Mouse (Mus musculus): ENCODE results near the gene Rpl9-ps6. TPM values are rescaled to one million over a fixed set of nuclear protein-coding genes. Genes with fewer than 3 reads are reported as not detected.

The Rpl9-ps6 gene
- polyA plus RNA-seq, 1 experiment from 2014 or later, result 83.5 TPM

Other genes with a start within 250 kb of the Rpl9-ps6 start
- gene Sgms1, start 76.9 kb downstream of the Rpl9-ps6 start, polyA plus RNA-seq (2014; fragmentation: Nextera tagmentation; extraction: Ambion mirVana), result 36.8 and 40.6 TPM in 2 replicates
- gene Minpp1, start 19.2 kb upstream of the Rpl9-ps6 start, polyA plus RNA-seq (2014; fragmentation: Nextera tagmentation; extraction: Ambion mirVana), result 74.3 and 77.0 TPM in 2 replicates
- 28.1 and 33.6 TPM in 2 replicates for gene Papss2, start 129.2 kb upstream of the Rpl9-ps6 start, polyA plus RNA-seq (2014; fragmentation: Nextera tagmentation; extraction: Ambion mirVana)